Mouse (Mus musculus) kidney, postnatal 36 days (tissue): ENCODE measurements around the gene Nacc1.
A peak's percentile ranks its signal among the peaks of the same experiment; 100 is the strongest.

Experiments
- DNase-seq, 2 experiments: peaks; one replicate each; pipeline ENCODE4 v3.0.0; 2021 to 2022; ENCODE audit warnings: mixed read lengths in 2 of 2

Nacc1 gene

GRCm38 (mm10) chr8:84698288-84698687, 10.6 kb upstream of the Nacc1 start:
- no peak for DNase-seq

DNA sequence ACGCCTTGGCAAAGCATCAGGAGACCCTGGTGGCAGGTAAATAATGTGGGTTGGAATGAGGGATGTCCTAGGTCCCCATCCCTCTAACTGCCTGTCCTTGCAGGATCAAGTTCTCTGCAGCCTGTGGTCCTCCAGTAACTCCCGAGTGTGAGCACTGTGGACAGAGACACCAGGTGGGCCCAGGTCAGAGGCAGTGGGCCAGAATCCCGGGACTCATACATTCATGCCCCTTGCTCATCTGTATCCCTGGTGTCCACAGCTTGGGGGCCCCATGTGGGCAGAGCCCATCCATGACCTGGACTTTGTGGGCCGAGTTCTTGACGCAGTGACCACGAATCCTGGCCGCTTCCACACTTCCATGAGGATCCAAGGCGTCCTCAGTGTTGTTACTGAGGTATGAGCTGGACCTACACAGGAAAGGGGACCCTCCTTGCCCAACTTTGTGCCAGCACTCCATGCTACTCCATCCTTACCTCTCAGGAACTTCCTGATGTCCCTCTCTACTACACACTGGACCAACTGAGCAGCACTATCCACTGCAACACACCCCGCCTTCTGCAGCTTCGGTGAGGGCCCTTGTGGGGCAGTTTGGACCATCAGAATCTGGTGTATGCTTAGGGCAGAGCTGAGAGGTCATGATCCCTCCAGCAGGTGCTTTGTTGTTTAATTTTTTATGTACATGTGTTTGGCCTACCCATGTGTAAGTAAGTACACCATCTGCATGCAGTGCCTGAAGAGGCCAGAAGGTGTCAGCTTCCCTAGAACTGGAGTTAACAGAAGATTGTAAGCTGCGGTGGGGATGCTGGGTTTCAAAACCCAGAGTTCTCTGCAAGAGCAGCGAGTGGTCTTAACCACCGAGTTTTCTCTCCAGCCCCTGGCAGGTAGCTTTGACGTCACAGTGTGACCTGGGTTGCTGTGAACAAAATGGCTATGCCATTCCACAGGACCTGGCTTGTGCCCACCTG, 9.8 kb upstream of the Nacc1 start:
- peak in 1 of 2 experiments; percentile 69 for DNase-seq

DNA sequence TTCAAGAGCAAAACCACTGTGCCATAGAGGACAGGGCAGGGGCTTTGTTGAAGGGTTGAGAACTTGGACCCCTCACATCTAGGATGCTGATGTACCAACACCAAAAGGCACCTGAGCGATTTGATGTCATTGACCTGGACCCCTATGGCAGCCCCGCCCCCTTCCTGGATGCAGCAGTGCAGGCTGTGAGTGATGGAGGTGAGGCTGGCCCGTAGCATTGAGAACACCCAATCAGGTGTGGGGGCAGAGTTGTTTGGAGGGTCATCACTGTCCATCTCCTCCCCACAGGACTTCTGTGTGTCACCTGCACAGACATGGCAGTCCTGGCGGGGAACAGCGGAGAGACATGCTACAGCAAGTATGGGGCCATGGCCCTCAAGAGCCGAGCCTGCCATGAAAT, 7.5 kb upstream of the Nacc1 start:
- no peak for DNase-seq

DNA sequence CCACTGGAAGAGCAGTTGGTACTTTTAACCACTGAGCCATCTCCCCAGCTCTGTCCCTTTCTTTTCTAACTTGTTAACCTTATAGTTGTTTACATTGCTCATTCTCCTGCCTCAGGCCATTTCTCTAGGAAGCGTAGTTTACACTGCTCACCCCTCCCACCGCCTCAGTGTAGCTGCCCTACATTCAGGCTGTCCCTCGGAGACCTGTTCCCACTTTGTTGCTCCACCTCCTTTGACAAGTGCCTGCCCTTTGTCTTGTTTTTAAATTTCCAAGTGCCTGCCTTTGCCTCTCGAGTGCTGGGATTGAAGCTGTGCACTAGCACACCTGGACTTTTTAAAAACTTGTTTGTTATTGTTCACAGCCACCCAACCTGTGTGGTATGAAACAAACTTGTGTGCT, 5.7 kb upstream of the Nacc1 start:
- no peak for DNase-seq

- peak; percentile 93 to 95 for DNase-seq
Observed at GRCm38 (mm10) chr8:84689091-84689915, 1.6 kb upstream of the Nacc1 start.

DNA sequence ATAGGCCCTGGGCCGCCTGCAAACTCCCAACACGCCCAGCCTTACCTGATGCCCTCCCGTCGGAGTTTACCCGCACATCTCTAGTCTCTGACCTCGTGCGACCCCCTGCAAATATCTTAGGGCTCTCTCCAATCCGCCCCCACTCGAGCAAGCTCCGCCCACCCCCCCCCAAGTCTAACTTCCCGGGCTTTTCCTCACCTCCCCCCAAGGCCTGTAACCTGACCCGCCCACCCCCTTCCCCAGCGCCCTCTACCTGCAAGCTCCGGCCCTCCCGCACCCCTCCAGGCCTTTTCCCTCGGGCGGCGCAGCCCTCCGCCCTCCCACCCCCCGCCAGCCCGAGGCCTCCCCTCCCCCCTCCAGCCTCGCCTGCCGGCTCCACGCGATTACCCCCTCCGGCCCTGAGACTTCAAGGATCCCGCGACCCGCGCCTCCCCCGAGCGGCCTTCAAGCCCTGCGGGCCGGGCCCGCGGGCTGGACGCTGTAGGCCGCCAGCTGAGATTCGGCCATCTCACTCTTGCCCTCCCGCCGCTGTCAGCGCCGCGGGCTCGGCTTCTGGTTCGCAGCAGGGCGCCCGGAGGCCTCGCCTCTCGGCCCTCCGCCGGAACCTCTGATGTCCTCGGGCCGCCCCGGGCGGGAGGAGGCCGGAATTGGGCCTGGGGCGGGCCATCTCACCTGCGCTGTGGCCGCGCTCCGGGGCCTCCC, 508 bp downstream of the Nacc1 start:
- DNase-seq: peak; percentile 34 to 59

DNA sequence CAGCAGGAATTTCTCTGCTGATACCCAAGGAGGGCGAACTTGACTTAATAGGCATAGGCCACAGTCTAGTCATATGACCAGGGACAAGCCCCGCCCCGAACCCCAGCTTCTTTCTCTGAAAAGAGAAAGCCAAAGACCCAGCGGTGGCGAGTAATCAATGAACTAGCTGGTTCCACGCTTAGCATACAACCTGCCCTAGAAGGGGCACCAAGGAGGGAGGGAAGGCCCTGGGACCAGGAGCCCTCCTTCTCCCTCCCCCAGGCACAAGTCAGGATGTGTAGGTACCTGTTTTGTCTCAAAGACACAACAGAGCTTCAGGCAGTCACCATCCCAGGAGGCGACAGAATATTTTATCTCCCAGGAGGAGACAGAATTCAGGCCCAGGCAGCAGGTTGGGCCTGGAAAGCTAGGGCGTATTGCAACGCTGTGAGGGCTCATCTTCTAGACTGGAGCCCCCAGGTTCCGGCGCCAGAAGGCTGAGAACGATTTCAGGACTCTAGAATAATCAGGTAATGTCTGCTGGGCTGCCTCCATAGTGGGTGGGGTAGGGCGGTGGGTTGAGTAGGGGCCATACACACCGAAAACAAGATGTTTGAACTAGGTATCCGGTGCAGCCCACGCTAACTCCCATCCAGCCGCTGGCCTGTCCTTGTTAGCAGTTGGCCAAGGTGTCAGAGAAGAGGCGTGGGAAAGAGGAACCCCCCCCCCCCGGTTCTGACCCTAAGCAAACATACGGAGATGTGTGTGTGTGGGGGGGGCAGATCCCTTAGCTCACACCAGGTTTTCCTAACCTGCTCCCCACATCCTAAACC, 1.3 kb downstream of the Nacc1 start, which contains the start of gene Trmt1:
TSS of gene Trmt1 (plus strand) at position 117 of the 812 bp plus-strand sequence.
- peak; percentile 54 to 75 for DNase-seq

- DNase-seq: no peak
Observed at GRCm38 (mm10) chr8:84684537-84684936, 3.1 kb downstream of the Nacc1 start.

GRCm38 (mm10) chr8:84682257-84682656, 5.4 kb downstream of the Nacc1 start:
- DNase-seq: no peak

GRCm38 (mm10) chr8:84681476-84681875, 6.2 kb downstream of the Nacc1 start:
- no peak for DNase-seq

DNA sequence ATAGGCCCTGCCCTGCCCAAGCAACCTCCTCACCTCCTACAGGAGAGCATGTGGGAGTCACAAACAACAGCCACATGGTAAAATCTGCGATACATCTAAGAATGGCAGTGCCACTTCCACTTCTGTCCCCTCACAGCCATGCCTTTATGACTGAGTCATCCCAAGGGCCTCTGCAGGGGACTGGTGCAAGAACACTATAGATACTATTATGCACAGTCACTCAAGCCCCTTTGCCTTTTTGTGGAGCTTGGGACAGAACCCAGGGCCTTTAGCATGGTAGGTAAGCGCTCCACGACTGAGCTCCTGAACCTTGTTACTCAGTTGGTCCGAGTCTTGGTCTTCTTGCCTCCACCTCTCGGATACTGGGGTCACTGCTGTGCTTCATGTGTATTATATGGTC, 10.4 kb downstream of the Nacc1 start:
- DNase-seq: no peak

- DNase-seq: peak; percentile 27 to 51
Observed at GRCm38 (mm10) chr8:84670295-84671006, 17.2 kb downstream of the Nacc1 start.

- peak; percentile 50 to 54 for DNase-seq
Observed at GRCm38 (mm10) chr8:84668731-84669485, 18.8 kb downstream of the Nacc1 start.

GRCm38 (mm10) chr8:84668081-84668480, 19.6 kb downstream of the Nacc1 start:
- DNase-seq: no peak

- DNase-seq: no peak
Observed at GRCm38 (mm10) chr8:84665385-84665893, 22.2 kb downstream of the Nacc1 start.

- DNase-seq: peak; percentile 87 to 89
Observed at GRCm38 (mm10) chr8:84664566-84665384, 22.9 kb downstream of the Nacc1 start.

DNA sequence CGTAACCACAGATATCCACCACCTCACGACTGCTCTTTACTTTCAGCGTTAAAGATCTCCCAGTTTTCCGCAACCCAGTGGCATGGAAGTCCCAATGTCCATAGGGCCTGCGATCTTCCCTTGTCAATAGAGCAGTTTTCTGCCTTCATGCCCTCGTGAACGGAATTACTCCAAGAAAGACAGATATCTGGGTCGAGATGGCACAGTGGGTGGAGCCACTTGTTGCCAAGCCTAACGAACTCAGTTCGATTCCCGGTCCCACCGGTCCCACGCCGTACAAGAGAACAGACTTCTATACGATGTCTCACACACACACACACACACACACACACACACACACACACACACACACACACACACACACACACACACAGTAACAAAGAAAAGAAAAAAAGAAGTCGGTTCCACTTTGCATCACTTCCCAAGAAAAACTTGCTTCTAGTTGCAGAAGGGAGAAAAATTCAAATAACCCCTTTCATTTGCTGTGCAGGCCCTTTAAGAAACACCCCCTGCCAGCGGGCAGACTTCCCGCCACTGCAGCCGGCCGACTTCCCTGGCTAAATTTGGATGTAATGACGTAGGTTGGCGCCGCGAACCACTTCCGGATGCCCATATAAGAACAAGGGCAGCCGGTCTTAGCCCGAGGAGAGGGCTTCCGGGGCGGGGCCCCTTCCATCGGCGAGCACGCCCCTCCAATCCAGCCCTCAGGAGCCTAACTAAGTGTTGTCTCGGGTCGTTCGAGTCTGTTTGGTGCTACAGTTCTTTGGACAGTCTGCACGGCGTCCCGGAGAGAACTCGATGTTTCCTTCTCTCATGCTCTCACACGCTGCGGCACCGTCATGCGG, 24.0 kb downstream of the Nacc1 start:
- DNase-seq: peak; percentile 98 to 99

GRCm38 (mm10) chr8:84662581-84663065, 25.0 kb downstream of the Nacc1 start, which contains the start of gene Ier2:
Gene Ier2, minus strand, starts transcription at chr8:84662852.
- DNase-seq: peak; percentile 96 to 98
